ENCODE assay signal across 8 mouse cellular contexts in genomic region chr3:88409741-88410644, GRCm38 (mm10). TPM values are rescaled to one million over a fixed set of nuclear protein-coding genes. Genes with fewer than 3 reads are reported as not detected.
A peak's percentile ranks its signal among the peaks of the same experiment; 100 is the strongest.
DNase-seq lines count a peak whose midpoint lies in the region; ATAC-seq and TF ChIP-seq lines count a peak whose summit lies in the region.

Pmf1 (minus strand) TSS chr3:88410331.

- in situ Hi-C loops in CH12.LX (cut with MboI; ENCODE audit: low pct_ligation_motif_present, low pct_unique_long_range_greater_than_20kb, low sequenced_read_pairs) = loop anchor here (5.0 kb wide), 2 partner anchors 52 to 112 kb away; partner anchors contain the start of gene Sema4a

- TF ChIP-seq CTCF in CH12.LX (conservative IDR thresholded peaks at IDR 0.05 in 1 of 2, IDR thresholded peaks at IDR 0.05 in 1 of 2; ENCODE audit: low read depth in 2 of 2, low read length in 2 of 2) = no peak

- peak within 1 kb of the TSS; percentile 57 for H3K4me2 ChIP-seq in CH12.LX (ENCODE audit: insufficient read depth, low read depth, poor library complexity, severe bottlenecking)
- peak within 1 kb of the TSS; percentile 58 for H3K4me2 ChIP-seq in forebrain, embryonic 11.5 days (ENCODE audit: low read depth, low read length, severe bottlenecking)
- H3K4me2 ChIP-seq in heart, embryonic 16.5 days (ENCODE audit: low read depth, low read length) = peak within 1 kb of the TSS; percentile 85
- H3K4me2 ChIP-seq in liver, embryonic 15.5 days = peak within 1 kb of the TSS; percentile 84
- H3K4me2 ChIP-seq in neural tube, embryonic 12.5 days (replicated peaks) = peak within 1 kb of the TSS; percentile 72

- dilution Hi-C loops in CH12.LX (cut with MboI; ENCODE audit: extremely low pct_ligation_motif_present, extremely low pct_unique_long_range_greater_than_20kb, low sequenced_read_pairs) = no loop called here

- peak; percentile 94 for ATAC-seq in forebrain, embryonic 11.5 days (replicated peaks; ENCODE audit: low FRiP score)
- peak; percentile 90 for ATAC-seq in heart, embryonic 16.5 days (replicated peaks; ENCODE audit: extremely low read depth, insufficient read depth, low FRiP score)
- peak; percentile 91 for ATAC-seq in liver, embryonic 15.5 days (ENCODE audit: insufficient read depth)
- ATAC-seq in neural tube, embryonic 12.5 days (ENCODE audit: low FRiP score, low read depth) = peak; percentile 93

- peak within 1 kb of the TSS; percentile 56 for H3K27ac ChIP-seq in CH12.LX (ENCODE audit: insufficient read depth, low read depth)
- H3K27ac ChIP-seq in forebrain, embryonic 11.5 days (ENCODE audit: low read depth, low read length) = peak within 1 kb of the TSS; percentile 91
- peak within 1 kb of the TSS; percentile 98 for H3K27ac ChIP-seq in heart, embryonic 16.5 days (ENCODE audit: low read length)
- peak within 1 kb of the TSS; percentile 90 for H3K27ac ChIP-seq in liver, embryonic 15.5 days (replicated peaks)
- H3K27ac ChIP-seq in neural tube, embryonic 12.5 days = peak within 1 kb of the TSS; percentile 70; the same call in 1 of the 2 replicates

- no peaks in the 10 kb centered on the region for H3K27me3 ChIP-seq in CH12.LX (replicated peaks)
- H3K27me3 ChIP-seq in forebrain, embryonic 11.5 days (ENCODE audit: control insufficient read depth, insufficient read depth, low read length) = no peaks in the 10 kb centered on the region
- no peaks in the 10 kb centered on the region for H3K27me3 ChIP-seq in heart, embryonic 16.5 days (ENCODE audit: control insufficient read depth, insufficient read depth, low read length)
- H3K27me3 ChIP-seq in liver, embryonic 15.5 days = no peaks in the 10 kb centered on the region
- H3K27me3 ChIP-seq in neural tube, embryonic 12.5 days (replicated peaks) = no peaks in the 10 kb centered on the region

- peaks cover 18% of the 10 kb centered on the region; the same call in 1 of the 2 replicates for H3K79me2 ChIP-seq in CH12.LX (replicated peaks; ENCODE audit: control insufficient read depth, extremely low read depth, insufficient read depth, poor library complexity, severe bottlenecking)

- H3K4me3 ChIP-seq in CH12.LX (replicated peaks in 1 of 3; ENCODE audit: low read depth in 2 of 3, low read length in 2 of 3, poor library complexity in 1 of 3) = peak within 1 kb of the TSS; percentile 60 to 92 (median 77)
- peak within 1 kb of the TSS; percentile 70 for H3K4me3 ChIP-seq in forebrain, embryonic 11.5 days (ENCODE audit: low read depth, low read length)
- peak within 1 kb of the TSS; percentile 71 for H3K4me3 ChIP-seq in heart, embryonic 16.5 days (ENCODE audit: low read length)
- peak within 1 kb of the TSS; percentile 74 for H3K4me3 ChIP-seq in liver, embryonic 15.5 days (replicated peaks)
- H3K4me3 ChIP-seq in neural tube, embryonic 12.5 days = peak within 1 kb of the TSS; percentile 70

- TF ChIP-seq RAD21 in CH12.LX (IDR thresholded peaks at IDR 0.05; ENCODE audit: low read depth, low read length) = no peak

- TF ChIP-seq POLR2A in CH12.LX (IDR thresholded peaks at IDR 0.05; ENCODE audit: low read depth, low read length) = peak; percentile 97

- under 1% methylated on average over 54 of the region's 54 CpGs for WGBS in forebrain, embryonic 11.5 days
- WGBS in heart, embryonic 16.5 days = 0% methylated on average over 54 of the region's 54 CpGs
- under 1% methylated on average over 54 of the region's 54 CpGs for WGBS in liver, embryonic 15.5 days (ENCODE audit: insufficient replicate concordance)
- under 1% methylated on average over 54 of the region's 54 CpGs for WGBS in neural tube, embryonic 12.5 days

- DNase-seq in CH12.LX (ENCODE audit: extremely low read depth) = peak; percentile 90
- peak; percentile 86 for DNase-seq in c-Kit-positive CD71-positive TER-119-negative erythroid progenitor cells, embryonic 14.5 days (ENCODE audit: low read depth)
- DNase-seq in forebrain, embryonic 11.5 days (ENCODE audit: low spot score) = peak; percentile 94
- peak; percentile 96 to 98 for DNase-seq in kidney, postnatal 36 days
- peak; percentile 89 for DNase-seq in telencephalon, adult 2 months (ENCODE audit: low read depth, low spot score)

- no peak for TF ChIP-seq EP300 in CH12.LX (IDR thresholded peaks at IDR 0.05; ENCODE audit: low read length)

- H3K9ac ChIP-seq in CH12.LX (ENCODE audit: insufficient read depth, low read depth) = peak within 1 kb of the TSS; percentile 77
- peak within 1 kb of the TSS; percentile 89 for H3K9ac ChIP-seq in forebrain, embryonic 11.5 days (ENCODE audit: low read length)
- peak within 1 kb of the TSS; percentile 94 for H3K9ac ChIP-seq in heart, embryonic 16.5 days (ENCODE audit: low read length)
- peak within 1 kb of the TSS; percentile 68 for H3K9ac ChIP-seq in liver, embryonic 15.5 days
- H3K9ac ChIP-seq in neural tube, embryonic 12.5 days = peak within 1 kb of the TSS; percentile 84

- H3K36me3 ChIP-seq in CH12.LX (replicated peaks in 1 of 2; ENCODE audit: control insufficient read depth in 1 of 2, insufficient read depth in 1 of 2, low read length in 1 of 2) = peaks cover 16 to 58% of the 10 kb centered on the region in 2 experiments
- H3K36me3 ChIP-seq in forebrain, embryonic 11.5 days (ENCODE audit: control insufficient read depth, insufficient read depth, low read length) = no peaks in the 10 kb centered on the region
- H3K36me3 ChIP-seq in heart, embryonic 16.5 days (ENCODE audit: control insufficient read depth, insufficient read depth) = peaks cover 6% of the 10 kb centered on the region; the same call in 1 of the 2 replicates
- peaks cover 35% of the 10 kb centered on the region for H3K36me3 ChIP-seq in liver, embryonic 15.5 days (replicated peaks)
- H3K36me3 ChIP-seq in neural tube, embryonic 12.5 days = peaks cover 25% of the 10 kb centered on the region

- H3K4me1 ChIP-seq in CH12.LX (ENCODE audit: control insufficient read depth in 1 of 2, insufficient read depth in 2 of 2) = peaks cover 8 to 42% of the 10 kb centered on the region in 2 experiments
- peaks cover 4% of the 10 kb centered on the region; the same call in 1 of the 2 replicates for H3K4me1 ChIP-seq in forebrain, embryonic 11.5 days (replicated peaks; ENCODE audit: control insufficient read depth, insufficient read depth, low read length)
- H3K4me1 ChIP-seq in heart, embryonic 16.5 days (ENCODE audit: control insufficient read depth, insufficient read depth, low read length) = peaks cover 17% of the 10 kb centered on the region
- peaks cover 82% of the 10 kb centered on the region for H3K4me1 ChIP-seq in liver, embryonic 15.5 days (replicated peaks)
- peaks cover 20% of the 10 kb centered on the region for H3K4me1 ChIP-seq in neural tube, embryonic 12.5 days

- no peaks in the 10 kb centered on the region for H3K9me3 ChIP-seq in CH12.LX (replicated peaks; ENCODE audit: low read length)
- H3K9me3 ChIP-seq in forebrain, embryonic 11.5 days (ENCODE audit: control insufficient read depth, low read length) = no peaks in the 10 kb centered on the region
- H3K9me3 ChIP-seq in heart, embryonic 16.5 days (replicated peaks; ENCODE audit: control insufficient read depth, low read length) = no peaks in the 10 kb centered on the region
- no peaks in the 10 kb centered on the region for H3K9me3 ChIP-seq in liver, embryonic 15.5 days (replicated peaks)
- H3K9me3 ChIP-seq in neural tube, embryonic 12.5 days = no peaks in the 10 kb centered on the region

TF ChIP-seq in CH12.LX, 34 proteins besides CTCF, POLR2A, EP300 and RAD21 (continues in another document):
- TF ChIP-seq CHD1 (IDR thresholded peaks at IDR 0.05; ENCODE audit: low read depth, low read length) (no peak), POLR2AphosphoS2 (IDR thresholded peaks at IDR 0.05; ENCODE audit: low read depth, low read length) (peak; percentile 90), ZKSCAN1 (IDR thresholded peaks at IDR 0.05; ENCODE audit: borderline replicate concordance, low read depth, low read length) (no peak), USF1 (IDR thresholded peaks at IDR 0.05; ENCODE audit: low read depth, low read length) (peak; percentile 95), PAX5 (IDR thresholded peaks at IDR 0.05; ENCODE audit: low read length) (no peak), ELF1 (IDR thresholded peaks at IDR 0.05; ENCODE audit: low read depth, low read length) (peak; percentile 50), BHLHE40 (IDR thresholded peaks at IDR 0.05; ENCODE audit: low read depth, low read length) (peak; percentile 90), HCFC1 (IDR thresholded peaks at IDR 0.05; ENCODE audit: low read depth, low read length) (peak; percentile 65), JUND (conservative IDR thresholded peaks at IDR 0.05; ENCODE audit: low read depth, low read length) (no peak), RCOR1 (conservative IDR thresholded peaks at IDR 0.05; ENCODE audit: low read depth, low read length) (no peak), MAX (IDR thresholded peaks at IDR 0.05; ENCODE audit: low read length) (peak; percentile 98), NELFE (IDR thresholded peaks at IDR 0.05; ENCODE audit: low read depth, low read length) (peak; percentile 88; the same call in 1 of the 2 replicates), SMC3 (IDR thresholded peaks at IDR 0.05; ENCODE audit: low read depth, low read length) (no peak), SIN3A (IDR thresholded peaks at IDR 0.05; ENCODE audit: low read length) (peak; percentile 84), MAZ (IDR thresholded peaks at IDR 0.05; ENCODE audit: low read depth, low read length) (peak; percentile 84; the same call in 1 of the 2 replicates), MXI1 (IDR thresholded peaks at IDR 0.05; ENCODE audit: low read depth, low read length) (peak; percentile 82), TBP (conservative IDR thresholded peaks at IDR 0.05; ENCODE audit: low read depth, low read length) (peak; percentile 67), IRF4 (IDR thresholded peaks at IDR 0.05; ENCODE audit: low read depth, low read length) (no peak; the same call in none of the 2 replicates), MAFK (IDR thresholded peaks at IDR 0.05; ENCODE audit: insufficient replicate concordance, low read length) (peak; percentile 60; the same call in 1 of the 2 replicates), MYC (IDR thresholded peaks at IDR 0.05; ENCODE audit: low read depth, low read length) (peak; percentile 85), JUN (IDR thresholded peaks at IDR 0.05; ENCODE audit: insufficient read depth, low read depth, low read length) (no peak), GABPA (IDR thresholded peaks at IDR 0.05; ENCODE audit: insufficient replicate concordance, low read depth, low read length) (no peak), ETS1 (conservative IDR thresholded peaks at IDR 0.05; ENCODE audit: low read depth, low read length) (no peak)

RNA-seq across cellular contexts. Expression of gene Pmf1, which starts in this region (rescaled TPM):
- total RNA-seq in CH12.LX (2012; rRNA removed) (99.1 and 99.9 TPM in 2 replicates), CH12.LX (2014; rRNA removed) (102 and 104 TPM in 2 replicates)
- 135 and 144 TPM in 2 replicates for polyA plus RNA-seq in CH12.LX (2012; ENCODE audit: insufficient read length, low read depth)
- 141 and 158 TPM in 2 replicates for polyA plus RNA-seq in forebrain, embryonic 11.5 days (2014; fragmentation: Nextera tagmentation; extraction: Ambion mirVana)
- 98.2 and 98.4 TPM in 2 replicates for polyA plus RNA-seq in heart, embryonic 16.5 days (2015; fragmentation: Nextera tagmentation; extraction: Ambion mirVana)
- polyA plus RNA-seq in liver, embryonic 15.5 days (2015; fragmentation: Nextera tagmentation; extraction: Ambion mirVana) = 77.7 and 83.2 TPM in 2 replicates
- polyA plus RNA-seq in neural tube, embryonic 12.5 days (2016; fragmentation: Nextera tagmentation; extraction: Ambion mirVana) = 75.9 and 79.7 TPM in 2 replicates

Comparison
In these comparisons a context has a peak if more than half of its experiments do, and no peak if none do; other contexts are left out.
1. Peak in every context shown above with its lines: DNase-seq, ATAC-seq, H3K4me3 ChIP-seq and H3K27ac ChIP-seq.